Comparison of ENCODE assay signal across 12 mouse cellular contexts in the genomic region with DNA sequence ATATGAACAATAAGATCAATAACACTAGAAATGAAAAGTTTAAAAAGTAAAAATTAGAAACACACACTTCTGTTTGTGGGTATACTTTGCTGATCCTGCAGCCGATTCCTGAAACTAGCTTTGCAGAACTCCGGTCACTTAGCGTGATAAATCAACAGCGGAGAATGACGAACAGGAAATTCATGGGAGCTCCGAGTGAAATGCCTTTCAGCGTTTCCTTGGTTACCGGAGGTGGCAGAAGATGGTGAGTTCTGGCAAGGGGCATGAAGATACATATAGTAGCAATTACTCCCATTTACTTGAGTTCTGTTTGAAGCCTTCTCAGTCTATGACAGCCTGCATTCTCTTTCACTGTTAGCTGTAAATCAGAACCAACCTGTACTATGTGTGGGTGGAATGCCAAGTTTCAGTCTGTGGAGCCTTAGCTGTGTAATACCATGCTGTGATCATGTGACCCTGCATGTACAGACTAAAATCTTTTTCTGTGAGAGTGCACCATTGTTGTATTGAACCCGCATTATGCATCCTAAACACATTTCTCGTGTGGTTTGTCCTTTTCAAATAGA.
A peak's percentile ranks its signal among the peaks of the same experiment; 100 is the strongest.
DNase-seq lines count a peak whose midpoint lies in the region; ATAC-seq lines count a peak whose summit lies in the region.
"Had no signal": no experiment of that assay in that cellular context is flagged by ENCODE, and none has a peak within 500 bp of the region (broad histone marks: within the 10 kb centered on the region; RNA-seq: fewer than 3 reads in every experiment).

No protein-coding gene starts in this region.

- no peak overlapping the region for H3K27ac ChIP-seq in forebrain, embryonic 13.5 days
- no peak overlapping the region for H3K27ac ChIP-seq in forebrain, embryonic 10.5 days
- H3K27ac ChIP-seq in limb, embryonic 11.5 days (replicated peaks; ENCODE audit: low read depth, low read length), result no peak overlapping the region
- H3K27ac ChIP-seq: liver, embryonic 12.5 days; midbrain, embryonic 12.5 days had no signal

- H3K9ac ChIP-seq in forebrain, embryonic 13.5 days, result no peak overlapping the region
- H3K9ac ChIP-seq in limb, embryonic 11.5 days (ENCODE audit: low read length), result no peak overlapping the region
- H3K9ac ChIP-seq: liver, embryonic 12.5 days; midbrain, embryonic 12.5 days had no signal

- H3K36me3 ChIP-seq in forebrain, embryonic 13.5 days (ENCODE audit: poor library complexity, severe bottlenecking), result no peaks in the 10 kb centered on the region
- no peaks in the 10 kb centered on the region for H3K36me3 ChIP-seq in forebrain, embryonic 10.5 days (replicated peaks)
- no peaks in the 10 kb centered on the region for H3K36me3 ChIP-seq in limb, embryonic 11.5 days (ENCODE audit: control insufficient read depth, insufficient read depth, low read length)
- H3K36me3 ChIP-seq: liver, embryonic 12.5 days; midbrain, embryonic 12.5 days had no signal

- 76% methylated on average over 10 of the region's 10 CpGs for WGBS in forebrain, embryonic 13.5 days
- WGBS in forebrain, embryonic 10.5 days, result 87% methylated on average over 10 of the region's 10 CpGs
- 58% methylated on average over 10 of the region's 10 CpGs for WGBS in limb, embryonic 11.5 days

- no peak overlapping the region for H3K4me3 ChIP-seq in forebrain, embryonic 13.5 days
- no peak overlapping the region for H3K4me3 ChIP-seq in forebrain, embryonic 10.5 days
- H3K4me3 ChIP-seq in limb, embryonic 11.5 days (ENCODE audit: low read depth, low read length), result no peak overlapping the region
- H3K4me3 ChIP-seq: liver, embryonic 12.5 days; midbrain, embryonic 12.5 days had no signal

- no peak for DNase-seq in forebrain, embryonic 10.5 days (ENCODE audit: extremely low spot score, low spot score)
- peak; percentile 3 for DNase-seq in layer of hippocampus, adult 8-10 months (ENCODE audit: low spot score in 2 of 2)
- no peak for DNase-seq in layer of hippocampus, adult 9-11 months
- peak; percentile 56 for DNase-seq in brain, adult 2 months (ENCODE audit: low read depth, low spot score)
- DNase-seq in limb, embryonic 11.5 days (ENCODE audit: low spot score), result peak; percentile 31
- DNase-seq in ovary, postnatal 36 days (ENCODE audit: low spot score), result no peak
- no peak for DNase-seq in gastrocnemius, postnatal 4 days (ENCODE audit: low spot score in 2 of 2)
- DNase-seq: kidney, adult 18-20 months; thymus, postnatal 4 days had no signal

- no peaks in the 10 kb centered on the region for H3K27me3 ChIP-seq in forebrain, embryonic 13.5 days
- H3K27me3 ChIP-seq in forebrain, embryonic 10.5 days (ENCODE audit: poor library complexity, severe bottlenecking), result no peaks in the 10 kb centered on the region
- no peaks in the 10 kb centered on the region for H3K27me3 ChIP-seq in limb, embryonic 11.5 days (ENCODE audit: control insufficient read depth, insufficient read depth, low read length)
- H3K27me3 ChIP-seq: liver, embryonic 12.5 days; midbrain, embryonic 12.5 days had no signal

- H3K4me1 ChIP-seq in forebrain, embryonic 13.5 days, result no peaks in the 10 kb centered on the region
- no peaks in the 10 kb centered on the region for H3K4me1 ChIP-seq in forebrain, embryonic 10.5 days
- H3K4me1 ChIP-seq in limb, embryonic 11.5 days (ENCODE audit: control insufficient read depth, insufficient read depth, low read length), result 0 out of 2 replicates have a peak, but pooled peaks cover 2% of the 10 kb centered on the region
- H3K4me1 ChIP-seq: liver, embryonic 12.5 days; midbrain, embryonic 12.5 days had no signal

- no peak overlapping the region for H3K4me2 ChIP-seq in forebrain, embryonic 13.5 days
- no peak overlapping the region for H3K4me2 ChIP-seq in limb, embryonic 11.5 days (ENCODE audit: low read depth, severe bottlenecking)
- H3K4me2 ChIP-seq: liver, embryonic 12.5 days; midbrain, embryonic 12.5 days had no signal

- 0 out of 2 replicates have a peak, but pooled peaks have one; percentile 43 for ATAC-seq in forebrain, embryonic 13.5 days
- peak; percentile 75; the same call in 1 of the 2 replicates for ATAC-seq in limb, embryonic 11.5 days (ENCODE audit: insufficient number of reproducible peaks, low FRiP score, low TSS enrichment, low read depth)
- ATAC-seq: liver, embryonic 12.5 days had no signal

- no peaks in the 10 kb centered on the region for H3K9me3 ChIP-seq in forebrain, embryonic 13.5 days (replicated peaks)
- H3K9me3 ChIP-seq in forebrain, embryonic 10.5 days, result no peaks in the 10 kb centered on the region
- no peaks in the 10 kb centered on the region for H3K9me3 ChIP-seq in limb, embryonic 11.5 days (ENCODE audit: control insufficient read depth, low read length)
- H3K9me3 ChIP-seq: liver, embryonic 12.5 days; midbrain, embryonic 12.5 days had no signal

Comparison
In these comparisons a context has a peak if more than half of its experiments do, and no peak if none do; other contexts are left out.
1. DNase-seq: peak in layer of hippocampus, adult 8-10 months (2 of 2), brain, adult 2 months (single experiment) and limb, embryonic 11.5 days (single experiment); none in forebrain, embryonic 10.5 days (single experiment), layer of hippocampus, adult 9-11 months (single experiment), ovary, postnatal 36 days (single experiment) and gastrocnemius, postnatal 4 days (0 of 2).